Mouse (Mus musculus) olfactory bulb, adult 2 months (tissue): ENCODE data around the gene Dcaf12. TPM values are rescaled to one million over a fixed set of nuclear protein-coding genes. Genes with fewer than 3 reads are reported as not detected.

Source experiments
- H3K27ac ChIP-seq: fragments of 200-500 bp; 2 replicates; pipeline ENCODE4 v1.5.1; 2012; ENCODE audit warnings: low read depth, low read length; ENCODE audit not compliant: insufficient read depth
- H3K4me1 ChIP-seq: fragments of 200-500 bp; 2 replicates; pipeline ENCODE4 v1.6.1; 2012; ENCODE audit warnings: low read length; ENCODE audit not compliant: control insufficient read depth, insufficient read depth
- H3K4me3 ChIP-seq: fragments of 200-500 bp; 2 replicates; pipeline ENCODE4 v1.5.1; 2012; ENCODE audit warnings: mild to moderate bottlenecking, low read depth, low read length, moderate library complexity; ENCODE audit not compliant: insufficient read depth
- CTCF ChIP-seq: fragments of 200-500 bp; IDR thresholded peaks from 2 replicates; pipeline ENCODE4 v1.5.1; 2012; ENCODE audit warnings: low read depth, mild to moderate bottlenecking, low read length, moderate library complexity; ENCODE audit not compliant: insufficient read depth
- POLR2A ChIP-seq: fragments of 200-500 bp; IDR thresholded peaks from 2 replicates; pipeline ENCODE4 v1.6.1; 2012; ENCODE audit warnings: mild to moderate bottlenecking, low read depth, low read length, moderate library complexity; ENCODE audit not compliant: insufficient read depth
- WGBS: fragments of 180-500 bp; shearing (Covaris S2); methylation state at CpG from one replicate; pipeline ENCODE4 v1.1.7; 2018; 5-methylcytosine and 5-hydroxymethylcytosine counted together
- polyA plus RNA-seq: library from polyadenylated mRNA; stranded (reverse); fragments of >200 nt; gene quantifications from 2 replicates; pipeline ENCODE4 v1.2.4, GENCODE M21; 2012; ENCODE audit warnings: low replicate concordance; ENCODE audit not compliant: missing spikeins, insufficient read depth, insufficient read length

Gene Dcaf12
- polyA plus RNA-seq, 1 experiment = not detected

GRCm38 (mm10) chr4:41346011-41346410 is 31.3 kb upstream of the Dcaf12 start:
- 89% methylated on average over 2 of the region's 2 CpGs for WGBS
- Histone ChIP-seq H3K27ac (no peak overlapping the region), H3K4me1 (no peaks in the 10 kb centered on the region), H3K4me3 (no peak overlapping the region)
- TF ChIP-seq CTCF (no peak), POLR2A (no peak)

GRCm38 (mm10) chr4:41340912-41341550 is 26.3 kb upstream of the Dcaf12 start:
- no peak overlapping the region for H3K4me3 ChIP-seq
- WGBS = 82% methylated on average over 11 of the region's 11 CpGs
- no peaks in the 10 kb centered on the region for H3K4me1 ChIP-seq
- H3K27ac ChIP-seq = no peak overlapping the region
- TF ChIP-seq POLR2A (no peak), CTCF (no peak)

- no peak for TF ChIP-seq CTCF
- no peak for TF ChIP-seq POLR2A
- H3K27ac ChIP-seq = no peak overlapping the region
- H3K4me1 ChIP-seq = no peaks in the 10 kb centered on the region
- H3K4me3 ChIP-seq = no peak overlapping the region
Observed at GRCm38 (mm10) chr4:41336546-41336945, 21.9 kb upstream of the Dcaf12 start.

GRCm38 (mm10) chr4:41331698-41332421 is 17.2 kb upstream of the Dcaf12 start:
- no peak overlapping the region for H3K27ac ChIP-seq
- H3K4me1 ChIP-seq = no peaks in the 10 kb centered on the region
- 92% methylated on average over 9 of the region's 9 CpGs for WGBS
- TF ChIP-seq CTCF = no peak
- no peak for TF ChIP-seq POLR2A
- H3K4me3 ChIP-seq = no peak overlapping the region

GRCm38 (mm10) chr4:41331085-41331484 is 16.4 kb upstream of the Dcaf12 start:
- no peaks in the 10 kb centered on the region for H3K4me1 ChIP-seq
- H3K4me3 ChIP-seq = no peak overlapping the region
- WGBS = 81% methylated on average over 3 of the region's 3 CpGs
- TF ChIP-seq CTCF (no peak), POLR2A (no peak)
- H3K27ac ChIP-seq = no peak overlapping the region

GRCm38 (mm10) chr4:41329481-41329880 is 14.8 kb upstream of the Dcaf12 start:
- no peak for TF ChIP-seq CTCF
- no peak for TF ChIP-seq POLR2A
- Histone ChIP-seq H3K4me1 (no peaks in the 10 kb centered on the region), H3K4me3 (no peak overlapping the region), H3K27ac (no peak overlapping the region)
- 45% methylated on average over 4 of the region's 4 CpGs for WGBS

- no peak overlapping the region for H3K4me3 ChIP-seq
- WGBS = 90% methylated on average over 6 of the region's 6 CpGs
- TF ChIP-seq POLR2A (no peak), CTCF (no peak)
Observed at GRCm38 (mm10) chr4:41326876-41327275, 12.2 kb upstream of the Dcaf12 start.

GRCm38 (mm10) chr4:41320971-41321370 is 6.3 kb upstream of the Dcaf12 start:
- TF ChIP-seq POLR2A (no peak), CTCF (no peak)
- Histone ChIP-seq H3K27ac (no peak overlapping the region), H3K4me1 (no peaks in the 10 kb centered on the region), H3K4me3 (no peak overlapping the region)
- WGBS = 78% methylated on average over 4 of the region's 4 CpGs

More at GRCm38 (mm10) chr4:41326876-41327275, 12.2 kb upstream of the Dcaf12 start:
- no peak overlapping the region for H3K27ac ChIP-seq
- H3K4me1 ChIP-seq = no peaks in the 10 kb centered on the region

- 82% methylated on average over 5 of the region's 5 CpGs for WGBS
- H3K4me1 ChIP-seq = peaks cover 2% of the 10 kb centered on the region; the same call in 1 of the 2 replicates
- H3K27ac ChIP-seq = no peak overlapping the region
- H3K4me3 ChIP-seq = no peak overlapping the region
- TF ChIP-seq POLR2A (no peak), CTCF (no peak)
Observed at GRCm38 (mm10) chr4:41318267-41318666, 3.6 kb upstream of the Dcaf12 start.

- WGBS = 56% methylated on average over 8 of the region's 8 CpGs
- Histone ChIP-seq H3K27ac (peak overlapping the region; percentile 76), H3K4me3 (peak overlapping the region; percentile 82), H3K4me1 (peaks cover 8% of the 10 kb centered on the region)
- TF ChIP-seq POLR2A = no peak
- TF ChIP-seq CTCF = no peak
Observed at GRCm38 (mm10) chr4:41315173-41315572, 484 bp upstream of the Dcaf12 start.
